Mouse (Mus musculus) testis, postnatal 10 days (tissue): ENCODE measurements at regions not wholly inside any gene's neighbourhood (a gene's known extent, or its start where the extent isn't known, plus 50 kb on each side); places are given as distances from the start of the nearest gene placed in this dataset.

Experiments
- DNase-seq: peaks from one replicate; pipeline ENCODE4 v3.0.0; 2021; ENCODE audit warnings: low spot score

- DNase-seq = no peak
Observed at GRCm38 (mm10) chr5:72245382-72245781, 77.4 kb upstream of the Commd8 start.

- DNase-seq = peak; percentile 53
Observed at GRCm38 (mm10) chr5:72244134-72244533, 76.1 kb upstream of the Commd8 start.

GRCm38 (mm10) chr5:72242981-72243380 lies 75.0 kb upstream of the Commd8 start:
- no peak for DNase-seq

GRCm38 (mm10) chr5:72241451-72241850 lies 73.5 kb upstream of the Commd8 start:
- DNase-seq = no peak

GRCm38 (mm10) chr5:72240271-72240670 lies 72.3 kb upstream of the Commd8 start:
- no peak for DNase-seq

GRCm38 (mm10) chr5:72227002-72227401 lies 59.0 kb upstream of the Commd8 start:
- no peak for DNase-seq

- DNase-seq = no peak
Observed at GRCm38 (mm10) chr5:72225576-72226298, 57.7 kb upstream of the Commd8 start.

GRCm38 (mm10) chr5:72225056-72225455 lies 57.1 kb upstream of the Commd8 start:
- no peak for DNase-seq

GRCm38 (mm10) chr5:72224551-72224966 lies 56.6 kb upstream of the Commd8 start:
- DNase-seq = no peak

- no peak for DNase-seq
Observed at GRCm38 (mm10) chr5:72222902-72223301, 54.9 kb upstream of the Commd8 start.

GRCm38 (mm10) chr5:72219697-72220096 lies 51.7 kb upstream of the Commd8 start:
- no peak for DNase-seq

- no peak for DNase-seq
Observed at GRCm38 (mm10) chr5:72219248-72219647, 51.3 kb upstream of the Commd8 start.
